Mouse (Mus musculus) midbrain, embryonic 11.5 days (tissue): ENCODE data around the gene Tbc1d1. TPM values are rescaled to one million over a fixed set of nuclear protein-coding genes. Genes with fewer than 3 reads are reported as not detected.

Experiments
- ATAC-seq: fragments of 200-750 bp; cut with Nextera tagmentation; 2 replicates; pipeline ENCODE4 v1.8.0; 2017; ENCODE audit warnings: moderate TSS enrichment, moderate library complexity; ENCODE audit not compliant: low FRiP score
- DNase-seq: peaks from one replicate; pipeline ENCODE4 v3.0.0; 2015; ENCODE audit warnings: low spot score; ENCODE audit errors: missing footprints
- H3K27ac ChIP-seq: fragments of 300-500 bp; sonication (generic); 2 replicates; pipeline ENCODE4 v1.5.1; 2014; ENCODE audit warnings: low read depth, low read length
- H3K27me3 ChIP-seq: fragments of 300-500 bp; sonication (generic); 2 replicates; pipeline ENCODE4 v1.6.1; 2014; ENCODE audit warnings: mild to moderate bottlenecking, low read length, moderate library complexity, mixed read lengths; ENCODE audit not compliant: control insufficient read depth, insufficient read depth
- H3K36me3 ChIP-seq: fragments of 300-500 bp; sonication (generic); 2 replicates; pipeline ENCODE4 v1.6.1; 2014; ENCODE audit warnings: mild to moderate bottlenecking, low read length, moderate library complexity, mixed read lengths; ENCODE audit not compliant: control insufficient read depth, insufficient read depth
- H3K4me1 ChIP-seq: fragments of 300-500 bp; sonication (generic); 2 replicates; pipeline ENCODE4 v1.6.1; 2014; ENCODE audit warnings: low read length; ENCODE audit not compliant: control insufficient read depth, insufficient read depth
- H3K4me2 ChIP-seq: fragments of 300-500 bp; sonication (generic); 2 replicates; pipeline ENCODE4 v1.6.1; 2014; ENCODE audit warnings: mild to moderate bottlenecking, moderate library complexity
- H3K4me3 ChIP-seq: fragments of 300-500 bp; sonication (generic); 2 replicates; pipeline ENCODE4 v1.5.1; 2014; ENCODE audit warnings: low read depth, low read length
- H3K9ac ChIP-seq: fragments of 300-500 bp; sonication (generic); 2 replicates; pipeline ENCODE4 v1.6.1; 2014; ENCODE audit warnings: low read length
- H3K9me3 ChIP-seq: fragments of 300-500 bp; sonication (generic); 2 replicates; pipeline ENCODE4 v1.6.1; 2016; ENCODE audit warnings: low read length; ENCODE audit not compliant: control insufficient read depth
- WGBS: fragments of 180-500 bp; shearing (Covaris S2); extraction: QIAGEN DNeasy Blood & Tissue Kit; methylation state at CpG from one replicate; pipeline ENCODE4 v1.1.7; 2014; 5-methylcytosine and 5-hydroxymethylcytosine counted together
- polyA plus RNA-seq: library from polyadenylated mRNA; unstranded; fragments of >200 nt; fragmentation: Nextera tagmentation; extraction: Ambion mirVana; gene quantifications from 2 replicates; pipeline ENCODE4 v1.2.1, GENCODE M21; 2014

Gene Tbc1d1
- polyA plus RNA-seq, 1 experiment from 2014 or later, result 21.0 TPM

- H3K4me3 ChIP-seq, result no peak overlapping the region
- DNase-seq (no peak), ATAC-seq (no peak)
- H3K27me3 ChIP-seq, result no peaks in the 10 kb centered on the region; the same call in 1 of the 2 replicates
- H3K36me3 ChIP-seq, result no peaks in the 10 kb centered on the region
- H3K9me3 ChIP-seq, result no peaks in the 10 kb centered on the region
- no peak overlapping the region for H3K27ac ChIP-seq
- WGBS, result 82% methylated on average over 8 of the region's 8 CpGs
- no peak overlapping the region for H3K9ac ChIP-seq
- H3K4me2 ChIP-seq, result no peak overlapping the region
- H3K4me1 ChIP-seq, result peaks cover 4% of the 10 kb centered on the region
These were observed 78.3 kb downstream of the Tbc1d1 start for GRCm38 (mm10) chr5:64234269-64234985.

GRCm38 (mm10) chr5:64235250-64235649 is 79.1 kb downstream of the Tbc1d1 start:
- Histone ChIP-seq H3K9ac (no peak overlapping the region), H3K4me3 (no peak overlapping the region), H3K27me3 (no peaks in the 10 kb centered on the region; the same call in 1 of the 2 replicates), H3K4me2 (no peak overlapping the region), H3K36me3 (no peaks in the 10 kb centered on the region), H3K4me1 (peaks cover 2% of the 10 kb centered on the region), H3K9me3 (no peaks in the 10 kb centered on the region), H3K27ac (no peak overlapping the region)
- ATAC-seq, result no peak
- no peak for DNase-seq
- WGBS, result 73% methylated on average over 3 of the region's 3 CpGs

- ATAC-seq (no peak), DNase-seq (no peak)
- Histone ChIP-seq H3K4me2 (no peak overlapping the region), H3K36me3 (no peaks in the 10 kb centered on the region), H3K9ac (no peak overlapping the region), H3K4me3 (no peak overlapping the region), H3K27ac (no peak overlapping the region), H3K27me3 (no peaks in the 10 kb centered on the region; the same call in 1 of the 2 replicates), H3K4me1 (no peaks in the 10 kb centered on the region; the same call in 1 of the 2 replicates), H3K9me3 (no peaks in the 10 kb centered on the region)
- 67% methylated on average over 7 of the region's 7 CpGs for WGBS
These were observed 80.5 kb downstream of the Tbc1d1 start for GRCm38 (mm10) chr5:64236561-64236960.

- Histone ChIP-seq H3K4me2 (no peak overlapping the region), H3K36me3 (no peaks in the 10 kb centered on the region), H3K27me3 (no peaks in the 10 kb centered on the region; the same call in 1 of the 2 replicates), H3K4me1 (no peaks in the 10 kb centered on the region), H3K4me3 (no peak overlapping the region), H3K9me3 (no peaks in the 10 kb centered on the region), H3K27ac (no peak overlapping the region), H3K9ac (no peak overlapping the region)
- DNase-seq, result no peak
- no peak for ATAC-seq
- 33% methylated on average over 1 of the region's 1 CpGs for WGBS
These were observed 81.2 kb downstream of the Tbc1d1 start for GRCm38 (mm10) chr5:64237263-64237662.

- Histone ChIP-seq H3K27me3 (no peaks in the 10 kb centered on the region), H3K9me3 (no peaks in the 10 kb centered on the region), H3K4me3 (no peak overlapping the region), H3K36me3 (no peaks in the 10 kb centered on the region), H3K9ac (no peak overlapping the region), H3K4me2 (no peak overlapping the region), H3K27ac (no peak overlapping the region), H3K4me1 (no peaks in the 10 kb centered on the region)
- ATAC-seq (no peak), DNase-seq (no peak)
- 67% methylated on average over 3 of the region's 3 CpGs for WGBS
These were observed 81.6 kb downstream of the Tbc1d1 start for GRCm38 (mm10) chr5:64237693-64238092.

- Histone ChIP-seq H3K27ac (no peak overlapping the region), H3K4me3 (no peak overlapping the region), H3K36me3 (no peaks in the 10 kb centered on the region), H3K9ac (no peak overlapping the region), H3K4me1 (peaks cover 7% of the 10 kb centered on the region), H3K4me2 (no peak overlapping the region), H3K27me3 (no peaks in the 10 kb centered on the region), H3K9me3 (no peaks in the 10 kb centered on the region)
- 94% methylated on average over 3 of the region's 3 CpGs for WGBS
- DNase-seq (no peak), ATAC-seq (no peak)
These were observed 83.0 kb downstream of the Tbc1d1 start for GRCm38 (mm10) chr5:64238894-64239652.

- peaks cover 15% of the 10 kb centered on the region for H3K4me1 ChIP-seq
- H3K27ac ChIP-seq, result no peak overlapping the region
- H3K36me3 ChIP-seq, result no peaks in the 10 kb centered on the region
- no peaks in the 10 kb centered on the region for H3K27me3 ChIP-seq
- H3K4me3 ChIP-seq, result no peak overlapping the region
- WGBS, result 85% methylated on average over 13 of the region's 13 CpGs
- ATAC-seq (no peak), DNase-seq (no peak)
- no peak overlapping the region for H3K9ac ChIP-seq
- H3K4me2 ChIP-seq, result no peak overlapping the region
- H3K9me3 ChIP-seq, result no peaks in the 10 kb centered on the region
These were observed 85.0 kb downstream of the Tbc1d1 start for GRCm38 (mm10) chr5:64240941-64241682.

- Histone ChIP-seq H3K4me3 (no peak overlapping the region), H3K9ac (no peak overlapping the region), H3K4me1 (peaks cover 15% of the 10 kb centered on the region), H3K4me2 (no peak overlapping the region), H3K27ac (no peak overlapping the region), H3K9me3 (no peaks in the 10 kb centered on the region), H3K36me3 (no peaks in the 10 kb centered on the region), H3K27me3 (no peaks in the 10 kb centered on the region)
- ATAC-seq (no peak), DNase-seq (no peak)
- 80% methylated on average over 8 of the region's 8 CpGs for WGBS
These were observed 85.8 kb downstream of the Tbc1d1 start for GRCm38 (mm10) chr5:64241867-64242266.
